Mouse (Mus musculus) right cerebral cortex, adult 2 months (tissue): ENCODE data around the gene Atad3a.
"Not testable (repeated sequence)": the region's sequence is repeated elsewhere in the genome, so short reads cannot be mapped to it uniquely, and the experiment has no call there.

Experiments
- DNase-seq, 2 experiments: peaks; one replicate each; pipeline ENCODE4 v3.0.0; 2021 to 2022; ENCODE audit warnings: low spot score in 2 of 2

Gene Atad3a

DNA sequence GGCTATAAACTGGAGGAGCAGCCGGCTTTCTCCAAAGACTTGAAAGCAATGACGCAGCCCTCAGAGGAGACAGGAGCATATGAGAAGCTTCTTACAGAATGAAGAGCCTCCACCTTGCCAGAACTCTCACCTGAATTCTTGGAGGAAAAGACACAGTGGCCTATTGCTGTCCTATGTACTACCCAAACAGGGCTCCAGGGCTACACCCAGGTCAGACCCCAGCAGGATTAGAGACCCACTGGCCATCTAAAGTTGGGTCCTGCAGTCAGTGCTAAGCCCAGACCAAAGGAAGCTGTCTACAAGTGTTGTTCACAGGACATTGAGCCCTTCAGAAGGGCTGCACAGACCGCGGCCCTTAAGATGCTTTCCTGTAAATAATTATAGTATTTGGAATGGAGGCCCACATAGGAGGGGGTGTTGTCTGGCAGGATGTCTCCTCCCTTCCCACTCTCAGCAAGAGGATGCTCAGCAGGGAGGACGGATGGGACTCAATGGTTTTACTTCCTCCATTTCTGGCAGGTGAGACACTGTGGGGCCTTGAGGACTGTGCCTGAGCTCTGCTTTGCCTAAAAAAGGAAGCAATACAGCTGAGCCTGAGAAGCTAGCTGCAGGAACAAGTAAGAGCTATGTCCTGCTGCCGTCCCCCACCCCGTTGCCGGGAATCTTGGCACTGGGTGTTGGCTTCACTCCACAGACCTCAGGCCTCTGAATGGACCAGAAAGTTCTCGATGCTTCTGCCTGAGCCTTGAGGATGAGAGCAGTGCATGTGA lies 14.3 kb upstream of the Atad3a start:
- peak in 1 of 2 experiments; percentile 47 for DNase-seq

DNA sequence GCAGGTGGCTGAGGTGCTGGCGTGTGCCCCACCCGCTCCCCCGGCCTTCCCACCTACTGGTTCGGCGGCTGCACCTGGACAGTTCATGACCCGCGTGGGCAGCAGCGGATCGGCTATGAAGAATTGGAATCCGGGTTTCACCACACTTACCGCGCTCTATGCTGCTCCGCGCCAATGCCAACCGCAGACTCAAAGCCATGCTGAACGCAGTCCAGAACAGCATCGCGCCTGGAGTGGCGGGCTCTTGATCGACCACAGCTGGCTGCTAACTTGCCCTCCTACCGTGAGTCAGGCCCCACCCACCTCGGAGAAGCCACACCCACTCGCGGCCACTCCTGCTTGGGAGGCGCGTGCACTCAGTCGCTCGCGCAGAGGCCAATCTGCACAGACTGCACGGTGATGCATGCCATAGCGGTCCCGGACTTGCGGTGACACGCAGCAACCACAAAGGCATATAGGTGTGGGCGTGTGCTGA lies 13.4 kb upstream of the Atad3a start, which contains the start of gene Vwa1:
Gene Vwa1, minus strand, starts transcription at position 419 of the 475 bp plus-strand sequence.
- peak; percentile 85 to 88 for DNase-seq

DNA sequence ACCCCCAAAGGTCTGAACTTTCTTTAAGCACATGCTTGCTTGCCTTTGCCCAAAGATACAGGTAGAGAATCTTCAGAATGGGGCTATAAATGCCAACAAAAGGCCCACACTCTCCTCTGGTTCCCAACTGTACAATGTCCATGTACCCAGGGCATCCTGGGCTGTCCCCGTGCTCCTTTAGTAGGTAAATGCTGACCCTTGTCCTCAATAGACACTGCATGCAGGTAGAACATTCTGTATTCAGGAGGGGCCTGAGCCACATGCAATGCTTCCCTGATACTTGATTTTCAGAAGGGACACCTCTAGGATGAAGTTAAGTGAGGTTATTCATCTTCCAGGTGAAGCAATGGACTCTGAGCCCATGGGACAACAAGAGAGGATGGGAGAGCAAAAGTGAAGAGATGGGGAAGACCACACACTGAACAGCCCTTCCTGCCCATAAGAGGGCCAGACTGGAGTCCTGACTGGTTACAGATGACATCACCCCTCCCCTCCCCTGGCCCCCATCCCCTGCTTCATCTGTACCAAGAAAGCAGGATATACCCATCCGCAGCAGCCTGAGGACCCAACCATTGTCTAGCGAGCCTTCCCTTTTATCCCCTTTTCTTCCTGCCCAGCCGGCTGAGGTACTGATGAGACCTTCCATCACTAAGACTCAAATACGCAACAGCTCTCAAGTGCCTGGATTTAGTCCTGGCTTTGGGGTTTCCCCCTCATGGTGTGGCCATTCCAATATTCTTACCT lies 12.6 kb upstream of the Atad3a start:
- no peak for DNase-seq

DNA sequence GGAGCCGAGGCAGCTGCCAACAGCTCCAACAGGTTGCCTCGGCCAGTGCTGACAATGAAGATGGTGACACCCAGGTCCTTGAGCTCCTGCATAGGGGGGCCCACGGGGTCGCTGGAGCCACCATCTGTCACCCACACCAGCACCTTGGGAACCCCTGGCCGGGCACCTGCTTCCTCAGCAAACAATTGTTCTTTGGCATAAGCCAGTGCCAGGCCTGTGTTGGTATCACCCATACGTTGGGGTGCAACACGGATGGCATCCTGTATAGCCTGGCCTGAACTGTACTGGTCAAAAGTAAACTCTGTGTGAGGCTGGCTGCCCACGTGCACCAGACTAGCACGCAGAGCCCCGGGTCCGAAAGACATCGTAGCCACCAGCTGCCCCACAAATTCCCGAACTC lies 11.9 kb upstream of the Atad3a start:
- DNase-seq, result no peak

DNA sequence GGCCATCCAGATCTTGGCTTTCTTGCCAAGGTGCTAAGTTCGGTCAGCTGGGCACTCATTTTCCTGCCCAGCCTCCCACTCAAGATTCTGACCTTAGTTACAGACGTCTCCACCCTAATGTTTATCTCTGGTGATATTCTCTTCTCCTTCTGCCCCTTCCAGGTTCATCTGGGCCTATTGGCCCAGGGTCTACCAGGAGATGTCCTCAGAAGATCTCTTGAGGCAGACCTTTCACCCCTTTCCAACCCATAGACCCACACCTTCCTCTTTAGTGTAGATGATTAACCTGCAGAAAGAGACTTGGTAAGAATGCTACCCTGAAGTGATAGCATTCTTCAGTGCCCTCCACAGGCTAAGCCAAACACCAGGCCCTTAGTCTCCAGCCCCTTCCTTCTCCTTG lies 10.8 kb upstream of the Atad3a start:
- no peak for DNase-seq

DNA sequence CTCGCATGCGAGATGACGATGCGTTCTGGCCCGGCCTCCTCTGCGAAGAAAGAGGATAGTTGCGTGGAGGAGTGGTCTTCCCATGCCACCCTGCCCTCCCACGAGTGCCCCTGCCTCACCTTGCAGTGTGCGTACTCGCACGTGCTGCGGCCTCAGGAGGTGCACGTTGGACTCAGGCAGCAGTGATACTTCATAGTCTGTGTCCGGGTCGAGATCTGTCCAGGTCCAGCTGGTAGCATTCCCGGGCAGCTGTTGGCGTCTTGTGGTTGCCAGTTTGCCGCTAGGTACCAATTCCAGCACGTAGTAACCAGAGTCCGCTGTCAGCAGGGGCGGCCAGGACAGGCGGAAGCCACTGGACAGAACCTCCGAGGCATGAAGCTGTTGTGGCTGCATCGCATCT lies 9.7 kb upstream of the Atad3a start:
- DNase-seq, result no peak

DNA sequence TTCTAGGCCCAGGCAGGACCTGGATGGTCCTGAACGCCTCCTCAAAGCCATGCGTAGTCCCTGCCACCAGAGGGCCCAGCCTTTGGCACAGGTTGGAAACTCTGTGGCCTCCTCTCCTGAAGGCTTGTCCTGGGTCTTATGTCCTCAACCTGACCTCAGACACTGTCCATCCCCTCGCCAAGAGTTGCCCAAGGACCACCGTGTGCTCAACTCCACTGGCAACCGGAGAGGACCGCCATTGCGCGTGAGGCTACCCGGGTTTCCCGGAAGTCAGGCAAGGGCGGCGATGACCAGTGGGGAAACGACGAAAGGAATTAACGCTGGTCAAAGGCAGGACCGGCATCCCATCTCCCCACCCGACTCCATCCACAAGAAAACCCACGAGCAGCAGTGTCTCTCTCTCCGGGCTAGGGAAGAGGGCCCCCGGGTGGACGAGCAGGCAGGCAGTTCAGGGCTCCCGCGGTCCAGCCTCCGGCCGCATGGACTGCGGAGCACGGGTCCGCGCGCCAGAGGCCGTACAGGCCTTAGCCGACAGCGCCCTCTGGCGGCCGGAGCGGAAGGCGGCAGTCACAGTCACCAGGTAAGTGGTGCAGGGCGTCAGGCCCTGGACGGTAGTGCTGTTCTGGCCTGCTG lies 9.1 kb upstream of the Atad3a start:
- peak; percentile 89 to 93 for DNase-seq

DNA sequence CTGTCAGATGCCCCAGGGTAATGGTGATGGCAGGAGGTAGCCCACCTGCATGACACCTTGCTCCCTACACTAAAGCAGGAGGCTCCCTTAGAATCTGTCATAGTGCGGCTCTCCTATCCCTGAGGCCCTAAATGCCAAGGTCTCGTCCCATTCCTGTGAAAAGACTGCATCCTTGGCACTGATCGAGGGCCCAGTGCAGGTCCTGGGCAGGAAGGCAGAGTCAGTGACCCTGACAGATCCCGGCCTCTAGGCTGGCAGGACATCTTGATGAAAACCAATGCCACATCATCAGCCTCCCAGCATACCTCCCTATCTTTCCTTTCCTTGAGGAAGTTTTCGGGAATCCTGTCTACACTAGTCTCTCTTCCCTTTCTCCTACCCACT lies 8.6 kb upstream of the Atad3a start:
- DNase-seq, result no peak

DNA sequence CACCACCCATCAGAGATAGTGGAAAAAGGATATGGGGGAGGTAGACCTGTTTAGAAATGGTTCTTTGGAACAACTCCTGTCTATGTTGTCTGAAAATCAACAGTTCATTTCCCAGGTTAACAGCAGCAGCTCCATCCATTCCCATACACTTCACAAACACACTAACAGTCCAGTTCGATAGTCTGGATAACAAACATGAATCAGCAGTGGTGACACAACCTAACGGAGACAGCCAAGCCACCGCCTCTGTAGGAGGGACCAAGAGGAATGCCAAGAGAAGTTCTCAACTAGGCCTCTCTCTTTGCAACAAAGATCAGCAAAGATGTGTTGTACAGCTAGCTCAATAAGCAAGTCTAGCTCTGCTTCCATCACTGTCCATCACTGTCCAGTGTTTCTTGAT lies 1.5 kb upstream of the Atad3a start:
- no peak for DNase-seq

DNA sequence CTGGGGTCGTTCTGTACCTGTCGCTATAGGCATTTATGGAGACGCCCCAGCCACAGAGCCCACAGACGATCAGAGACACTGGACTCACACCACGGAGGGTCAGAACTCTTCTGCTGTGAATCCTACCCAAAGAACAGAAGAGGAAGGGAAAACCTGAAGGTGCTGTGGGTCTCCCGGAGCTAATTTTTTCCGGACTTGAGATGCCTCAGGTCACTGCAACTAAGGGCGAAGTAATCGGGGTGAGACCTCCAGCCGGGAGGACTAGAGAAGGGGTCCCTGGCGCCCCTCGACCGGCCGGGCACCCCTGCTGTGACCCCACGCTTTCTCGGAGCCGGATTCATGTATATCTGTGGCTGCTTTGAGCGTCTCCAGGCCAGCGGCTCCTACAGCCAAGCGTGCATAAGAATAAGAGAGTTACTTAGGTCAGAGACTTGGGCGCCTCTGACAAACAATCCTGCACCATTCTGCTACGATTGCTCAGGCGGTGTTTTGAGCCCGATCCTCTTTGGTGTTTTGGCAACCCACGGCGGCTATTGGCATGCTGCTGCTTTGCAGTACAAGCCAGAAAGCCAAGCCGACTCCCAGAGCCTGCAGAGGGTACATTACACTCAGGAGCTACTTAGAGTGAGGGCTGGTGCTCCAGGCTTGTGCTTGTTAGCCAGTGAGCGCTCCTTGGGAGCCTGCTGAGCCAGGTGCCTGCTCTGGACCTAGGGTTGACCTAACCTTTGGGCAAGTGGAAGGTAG lies 635 bp upstream of the Atad3a start:
- DNase-seq, result no peak

DNA sequence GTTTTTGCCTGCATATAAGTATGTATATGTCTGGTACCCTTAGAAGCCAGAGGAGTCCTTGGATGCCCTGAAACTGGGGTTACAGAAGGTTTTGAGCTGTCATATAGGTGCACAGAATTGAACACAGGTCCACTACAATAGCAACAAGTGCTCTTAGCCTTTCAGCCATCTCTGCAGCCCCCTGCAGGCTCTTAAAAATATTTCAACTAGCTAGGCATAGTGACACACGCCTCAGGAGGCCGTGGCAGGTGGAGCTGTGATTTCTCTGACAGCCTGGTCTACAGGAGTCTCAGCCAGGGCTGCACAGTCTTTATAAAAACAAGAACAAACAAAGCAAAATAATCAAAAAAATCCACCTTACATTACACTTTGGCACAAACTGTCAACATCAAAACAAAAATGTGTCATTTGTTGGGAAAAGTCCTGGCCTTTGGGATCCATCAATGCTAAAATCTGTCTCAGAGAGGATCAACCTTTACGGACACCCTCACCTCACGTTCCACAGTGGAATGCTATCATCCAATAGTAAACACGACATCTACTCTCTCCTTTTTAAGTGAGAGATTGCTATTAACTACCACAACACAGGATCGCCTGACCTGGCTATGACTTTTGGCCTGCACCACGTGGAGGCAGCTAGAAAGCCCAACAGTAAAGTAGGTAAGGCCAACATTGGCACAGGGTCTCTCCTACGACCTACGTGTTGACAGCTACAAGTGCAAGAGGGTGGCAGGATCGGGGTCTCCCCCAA lies 856 bp downstream of the Atad3a start:
- DNase-seq, result no peak

DNA sequence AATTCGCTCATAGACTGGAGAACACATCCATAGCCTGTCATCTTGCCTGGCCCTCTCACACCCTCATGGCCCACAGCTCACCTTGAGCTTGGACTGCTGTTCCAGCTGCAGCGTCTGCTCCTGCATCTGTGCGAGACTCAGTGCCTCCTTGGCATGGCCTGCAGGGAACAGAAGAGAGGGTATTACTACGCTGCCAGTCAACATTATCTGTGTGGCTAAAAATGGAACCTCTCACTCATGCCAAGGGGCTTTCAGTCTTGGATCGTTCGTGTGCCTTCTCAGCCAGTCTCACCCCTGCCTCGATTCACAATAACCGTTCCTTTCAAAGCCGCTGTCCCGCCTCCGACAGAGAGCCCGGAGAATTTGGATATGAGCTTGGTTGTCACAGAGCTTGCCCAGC lies 3.9 kb downstream of the Atad3a start:
- no peak for DNase-seq

DNA sequence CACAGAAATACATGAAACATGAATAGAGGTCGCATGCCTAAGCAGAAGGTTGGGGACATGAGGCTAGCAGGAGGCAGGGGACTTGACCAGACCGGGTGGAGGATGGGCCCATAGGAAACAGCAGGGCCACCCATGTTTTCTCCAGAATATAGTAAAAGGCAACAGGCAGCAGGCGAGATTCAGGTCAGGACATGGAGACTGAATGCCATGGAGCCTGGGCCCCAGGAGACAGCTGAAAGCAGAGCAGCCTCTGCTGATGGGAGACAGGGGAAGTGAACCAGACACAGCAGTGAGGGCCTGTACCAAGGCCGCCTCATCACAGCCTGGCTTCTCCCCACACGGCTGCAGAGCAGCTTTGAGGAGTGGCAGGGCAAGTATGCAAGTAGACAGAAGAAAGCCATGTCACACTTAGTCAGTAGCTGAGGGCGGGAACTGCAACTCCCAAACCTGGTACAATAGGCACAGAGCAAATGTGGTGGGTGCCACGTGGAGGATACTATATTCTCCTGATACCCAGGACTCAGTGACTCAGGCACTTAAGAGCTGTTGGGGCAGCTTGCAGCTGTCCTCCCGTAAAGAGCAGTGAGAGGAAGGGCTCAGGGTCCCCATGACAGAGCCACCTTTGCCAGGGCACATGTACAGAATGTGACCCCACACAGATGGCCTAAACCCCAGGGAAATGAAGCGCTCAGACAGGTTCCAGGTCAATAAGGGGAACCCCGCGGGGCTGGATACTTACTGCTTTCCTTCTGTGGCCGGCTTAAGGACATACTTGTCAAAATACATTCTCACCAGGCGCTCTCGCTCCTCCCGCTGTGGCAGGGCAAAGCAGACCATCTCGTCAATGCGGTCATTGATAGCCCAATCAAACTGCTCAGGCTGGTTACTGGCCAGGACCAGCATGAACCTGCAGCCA lies 14.1 kb downstream of the Atad3a start:
- DNase-seq, result no peak

DNA sequence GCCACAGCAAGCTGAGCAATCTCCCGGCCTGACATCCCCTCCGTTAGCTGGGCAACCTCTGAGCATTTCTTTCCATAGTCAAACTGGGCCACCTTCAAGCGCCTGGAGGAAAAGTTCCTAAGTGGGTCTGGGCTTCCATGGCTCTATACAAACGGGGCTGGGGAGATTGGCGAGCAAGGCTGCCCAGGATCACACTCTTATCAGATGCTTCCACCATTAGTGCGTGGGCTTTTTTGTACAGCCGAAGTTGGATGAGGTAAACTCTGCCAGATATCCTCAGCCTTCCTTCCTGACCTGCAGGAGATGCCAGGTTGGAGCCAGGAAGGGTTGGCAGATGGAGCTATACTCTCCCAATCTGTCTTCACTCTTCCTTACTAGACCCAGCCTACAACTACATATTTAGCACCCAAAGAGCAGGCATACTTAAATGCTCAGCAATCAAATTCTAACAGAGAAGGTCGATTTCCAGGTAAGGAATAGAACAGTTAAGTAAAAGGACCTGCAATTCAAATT lies 14.8 kb downstream of the Atad3a start:
- DNase-seq, result no peak

DNA sequence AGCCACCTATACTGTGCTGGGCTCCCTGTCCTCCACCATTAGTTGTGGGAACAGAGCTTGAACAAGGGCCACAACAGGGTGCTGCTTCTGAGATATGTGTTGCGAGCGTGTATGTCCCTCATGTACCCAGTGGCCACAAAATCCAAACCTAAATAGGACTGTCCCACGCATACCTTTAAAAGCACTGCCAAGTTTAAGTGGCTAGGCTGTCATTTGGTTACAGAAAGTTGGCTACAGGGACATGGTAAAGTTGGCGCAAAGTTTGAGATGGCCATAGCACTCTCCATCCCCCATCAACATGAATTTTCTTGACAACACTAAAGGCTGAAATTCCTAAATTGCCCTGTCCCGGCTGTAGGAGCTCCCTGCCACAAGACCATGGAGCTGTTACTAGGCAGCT lies 15.8 kb downstream of the Atad3a start:
- DNase-seq, result no peak

DNA sequence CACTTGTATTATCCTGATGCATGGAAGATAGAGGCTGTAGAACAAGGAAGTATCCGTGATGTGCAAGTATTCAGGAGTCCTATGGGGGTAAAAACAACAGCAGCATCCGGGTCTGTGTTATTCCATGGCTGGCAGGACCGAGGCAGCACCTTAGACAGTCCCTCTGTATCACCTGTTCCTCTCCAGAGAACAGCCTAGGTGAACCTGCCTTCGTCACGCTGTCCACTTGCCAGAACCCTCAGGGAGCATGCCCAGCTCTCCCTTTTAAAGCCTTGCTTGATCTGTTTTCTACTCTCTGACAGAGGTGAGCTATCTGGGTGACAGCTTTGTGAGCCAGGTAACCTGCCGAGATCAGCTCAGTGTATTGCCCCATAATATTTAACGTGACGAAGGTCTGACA lies 16.4 kb downstream of the Atad3a start:
- no peak for DNase-seq

DNA sequence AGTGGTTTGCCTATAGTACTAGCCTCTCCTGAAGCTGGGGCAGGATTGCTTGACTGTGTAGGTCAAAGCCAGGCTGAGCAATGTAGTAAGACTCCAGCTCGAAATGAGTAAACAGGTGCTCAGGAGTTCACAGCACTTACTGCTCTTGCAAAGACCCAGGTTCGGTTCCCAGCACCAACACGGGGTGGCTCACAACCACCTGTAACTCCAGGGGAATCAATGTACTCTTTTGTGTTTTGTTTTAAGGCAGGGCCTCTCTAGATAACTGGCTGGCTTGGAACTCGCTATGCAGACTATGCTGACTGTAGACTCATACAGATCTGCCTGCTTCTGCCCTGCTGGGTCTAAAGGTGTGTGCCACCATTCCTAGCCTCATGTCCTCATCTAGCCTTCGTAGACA lies 18.2 kb downstream of the Atad3a start:
- no peak for DNase-seq

DNA sequence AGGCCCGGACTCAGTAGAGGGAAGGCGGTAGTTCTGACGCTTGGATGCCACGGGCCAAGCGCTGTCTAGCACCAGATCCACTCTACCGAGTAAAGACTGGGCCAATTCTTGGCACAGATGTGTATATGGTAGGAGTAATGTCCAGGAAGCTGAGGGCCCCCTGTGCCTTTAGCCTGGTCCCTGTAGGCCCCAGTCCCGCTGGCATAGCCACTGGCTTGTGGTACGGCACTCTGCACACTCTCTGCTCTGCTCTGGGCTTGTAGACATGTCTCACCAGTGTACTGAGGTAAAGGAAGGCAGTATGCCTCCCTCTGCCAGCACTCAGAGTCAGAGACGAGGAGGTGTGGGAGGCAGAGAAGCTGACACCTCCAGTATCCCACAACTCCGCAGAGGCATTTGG lies 20.2 kb downstream of the Atad3a start:
- DNase-seq, result not testable (repeated sequence)

DNA sequence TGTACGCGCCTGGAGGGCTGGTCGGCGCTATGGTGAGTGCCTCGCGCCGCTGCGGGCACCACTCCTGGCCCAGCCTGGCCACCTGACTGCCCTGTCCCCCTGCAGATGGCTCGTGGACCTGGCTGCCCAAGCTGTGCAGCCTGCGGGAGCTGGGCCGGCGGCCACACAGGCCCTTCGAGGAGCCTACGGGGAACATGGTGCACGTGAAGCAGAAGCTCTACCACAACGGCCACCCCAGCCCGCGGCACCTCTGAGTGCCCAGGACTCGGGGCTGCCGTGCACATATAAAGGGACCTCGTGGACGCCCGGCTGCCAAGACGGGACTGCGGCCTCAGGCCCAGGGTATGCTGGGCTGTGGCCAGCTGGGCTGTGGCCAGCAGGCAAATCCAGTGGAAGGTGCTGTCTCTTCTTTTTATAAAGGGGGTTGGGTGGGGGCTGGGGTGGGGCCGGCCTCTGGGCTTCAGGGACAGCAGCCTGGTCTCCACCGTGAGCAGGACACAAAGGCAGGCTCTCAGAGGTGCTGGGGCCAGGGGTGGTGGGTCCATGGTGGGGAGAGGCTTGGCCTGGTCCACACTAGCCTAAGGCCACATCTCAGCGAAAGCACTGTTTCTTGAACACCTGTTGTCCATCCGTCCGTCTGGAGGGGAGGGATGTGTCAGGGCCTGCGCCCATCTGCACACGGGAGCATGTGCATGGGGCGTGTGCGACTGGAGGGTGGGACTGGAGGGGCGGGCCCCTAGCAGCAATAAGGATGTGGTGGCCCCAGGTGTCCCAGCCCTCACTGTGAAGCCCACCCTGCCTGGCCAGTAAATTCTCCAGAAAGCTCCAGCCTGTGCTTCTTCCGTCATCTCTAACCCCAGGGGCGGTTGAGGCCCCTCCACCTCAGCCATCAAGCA lies 20.9 kb downstream of the Atad3a start:
- DNase-seq, result no peak
